Mouse (Mus musculus): ENCODE data around the gene Riox2.
"Not testable (repeated sequence)": the region's sequence is repeated elsewhere in the genome, so short reads cannot be mapped to it uniquely, and the experiment has no call there.

Gene Riox2

DNA sequence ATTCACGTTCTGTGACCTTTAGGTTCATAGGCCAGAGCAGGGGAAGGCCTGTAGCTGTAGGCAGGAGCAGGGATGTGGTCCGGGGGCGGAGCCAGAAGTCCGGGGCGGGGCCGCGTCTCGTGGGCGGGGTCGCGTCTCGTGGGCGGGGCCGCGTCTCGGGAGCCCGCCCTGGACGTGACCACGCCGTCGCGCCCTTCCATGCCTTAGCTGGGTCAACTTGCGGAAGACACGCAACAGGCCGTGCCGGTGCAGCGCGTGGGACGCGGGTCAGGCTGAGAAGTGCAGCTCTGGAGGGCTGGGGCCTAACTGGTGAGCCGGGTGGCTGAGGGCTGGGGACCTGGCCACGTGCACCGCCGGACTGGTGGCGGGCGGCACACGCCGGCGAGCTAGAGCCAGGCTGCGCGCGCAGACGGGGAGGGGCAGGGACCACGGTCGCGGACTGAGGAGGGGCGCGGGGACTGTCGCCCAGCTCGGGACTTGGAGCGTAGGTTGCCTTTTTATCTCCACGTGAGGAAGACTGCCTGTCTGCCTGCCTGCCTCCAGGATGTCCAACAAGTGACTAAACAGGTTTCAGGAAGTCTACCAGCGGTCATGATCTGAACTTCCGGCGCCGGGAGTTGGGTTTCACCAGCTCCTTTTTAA lies at the start of gene Riox2:
Riox2 (plus strand) TSS at position 139 of the 642 bp plus-strand sequence.
- peak; percentile 47 for DNase-seq

DNA sequence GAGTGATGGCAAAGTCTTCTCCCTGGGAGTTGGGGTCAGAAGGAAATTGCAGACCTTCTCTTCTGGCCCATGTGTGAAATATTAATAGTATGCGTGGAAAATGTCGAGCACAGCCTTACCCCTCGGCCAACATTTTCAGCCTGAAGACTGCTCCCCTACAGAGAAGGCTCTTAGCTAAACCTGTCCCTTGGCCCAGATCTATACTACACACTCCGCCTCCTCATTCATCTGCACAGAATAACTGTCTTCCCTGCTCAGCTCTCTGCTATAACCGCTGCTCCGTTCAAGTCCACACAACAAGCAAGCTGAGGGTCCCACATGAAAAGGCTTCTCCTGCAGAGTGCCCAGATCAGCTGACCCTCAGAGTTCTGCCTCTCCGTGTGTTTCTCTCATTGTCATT lies 43.6 kb upstream of the Riox2 start:
- DNase-seq, result no peak

- DNase-seq, result no peak
These were observed 38.4 kb upstream of the Riox2 start for GRCm38 (mm10) chr16:59433181-59433580.

DNA sequence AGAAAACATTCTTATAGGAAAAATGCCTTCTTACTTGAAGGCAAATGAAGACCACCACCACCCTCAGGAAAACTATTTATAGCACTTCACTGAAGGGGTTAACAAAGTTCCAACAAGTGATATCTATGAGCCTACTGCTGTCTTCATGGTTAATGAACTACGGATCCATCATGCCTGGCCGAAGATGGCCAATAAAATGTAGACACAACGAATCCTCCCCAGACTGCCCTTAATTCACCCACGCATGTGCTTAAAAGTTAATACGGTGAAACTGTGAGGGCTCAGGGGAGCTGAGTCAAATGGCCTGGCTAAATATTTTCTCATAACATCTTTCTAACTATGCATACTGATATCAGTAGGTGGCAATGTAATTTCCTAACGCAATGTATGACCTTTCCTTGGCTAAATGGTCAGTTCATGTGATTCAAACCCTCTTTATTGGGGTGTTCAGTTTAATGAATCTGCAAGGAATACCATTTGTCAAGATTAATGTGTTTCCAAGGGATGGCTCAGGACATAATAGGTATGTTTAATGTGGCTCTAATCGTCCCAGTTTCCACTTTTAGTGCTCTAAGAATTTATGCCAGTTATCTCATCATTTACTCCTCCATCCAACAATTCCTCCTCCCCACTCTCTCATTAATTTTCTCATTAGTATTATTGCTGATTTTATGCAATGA lies 26.6 kb upstream of the Riox2 start:
- no peak for DNase-seq

DNA sequence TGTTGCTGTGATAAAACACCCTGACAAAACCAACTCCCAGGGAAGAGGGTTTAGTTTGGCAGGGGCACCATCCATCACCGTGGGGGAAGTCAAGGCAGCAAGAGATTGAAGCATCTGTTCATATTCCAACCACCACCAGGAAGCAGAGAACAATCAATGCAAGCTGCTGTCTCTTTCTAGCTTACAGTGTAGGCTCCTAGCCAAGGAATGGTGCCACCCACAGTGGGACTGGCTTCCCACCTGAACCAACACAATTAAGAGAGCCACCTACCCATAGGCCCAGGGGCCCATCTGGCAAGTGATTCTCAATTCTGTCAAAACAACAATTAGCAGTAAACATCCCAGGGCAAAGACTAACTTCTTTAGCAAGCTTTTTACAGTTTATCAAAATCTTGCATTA lies 23.4 kb upstream of the Riox2 start:
- no peak for DNase-seq

GRCm38 (mm10) chr16:59449092-59449491 lies 22.5 kb upstream of the Riox2 start:
- no peak for DNase-seq

GRCm38 (mm10) chr16:59451813-59452212 lies 19.8 kb upstream of the Riox2 start:
- no peak for DNase-seq

DNA sequence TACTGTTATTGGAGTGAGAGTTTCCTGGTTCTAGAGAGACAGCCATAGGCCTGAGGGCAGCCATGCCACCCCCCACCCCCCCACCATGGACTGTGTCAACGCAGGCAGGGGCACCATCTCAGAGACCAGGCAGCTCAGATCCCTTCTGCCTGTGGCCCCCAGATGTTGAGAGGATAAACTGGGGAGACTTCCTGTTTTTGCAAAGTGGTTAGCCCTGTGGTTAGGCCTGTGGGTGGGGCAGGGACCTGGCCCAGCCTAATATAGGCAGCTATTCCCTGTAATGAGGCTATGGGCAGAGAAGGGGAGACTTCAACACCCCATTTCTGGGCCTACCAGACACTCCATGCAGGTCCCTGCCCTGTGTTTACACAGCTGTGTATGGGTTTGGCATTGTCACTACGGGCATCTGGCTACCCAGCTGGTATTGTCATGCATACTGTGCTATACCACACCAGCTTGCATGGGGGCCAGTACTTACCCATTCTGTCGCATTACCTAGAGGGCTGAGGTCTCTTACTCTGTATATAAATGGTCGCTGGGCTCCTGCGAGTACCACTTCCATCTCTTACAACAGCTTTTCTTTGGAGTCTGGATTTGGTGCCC lies 12.2 kb upstream of the Riox2 start:
- DNase-seq, result not testable (repeated sequence)

GRCm38 (mm10) chr16:59463567-59463966 lies 8.0 kb upstream of the Riox2 start:
- no peak for DNase-seq

DNA sequence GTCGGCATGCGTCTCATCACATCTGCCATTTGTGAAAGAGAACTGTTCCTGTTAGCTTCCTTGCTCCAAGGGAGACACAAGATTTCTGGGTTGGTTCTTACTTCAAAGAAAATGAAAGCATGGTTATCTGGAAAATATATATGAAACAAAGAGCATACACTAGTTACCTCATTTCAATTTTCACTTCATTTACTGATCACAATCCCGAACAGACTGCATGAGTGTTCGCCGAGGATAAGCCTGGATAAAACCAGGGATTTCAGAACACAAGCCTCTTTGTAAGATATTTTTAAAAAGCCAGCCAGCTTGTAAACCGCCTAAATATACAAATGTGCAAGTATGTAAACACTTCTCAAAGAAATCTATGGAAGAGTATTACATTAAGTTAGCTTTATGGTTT lies 7.6 kb upstream of the Riox2 start:
- DNase-seq, result no peak

DNA sequence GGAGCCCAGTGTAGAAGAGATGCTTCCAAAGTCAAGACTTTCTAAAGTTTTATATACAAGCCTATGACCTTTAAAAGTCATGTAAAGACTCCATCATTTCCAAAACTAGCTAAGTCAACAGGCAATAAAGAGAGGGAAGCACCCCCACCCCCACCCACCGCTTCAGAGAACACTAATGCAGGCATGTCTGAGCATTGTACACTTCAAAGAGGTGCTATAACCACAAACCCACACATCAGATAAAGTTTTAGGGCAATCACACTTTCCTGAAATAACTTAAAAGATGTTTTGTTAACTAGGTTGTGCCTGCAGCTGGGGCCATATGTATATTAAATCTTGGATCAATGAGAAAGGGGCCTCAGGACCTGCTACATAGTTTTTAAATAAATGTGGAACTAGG lies 1.7 kb upstream of the Riox2 start:
- DNase-seq, result no peak

GRCm38 (mm10) chr16:59472546-59472945 lies 971 bp downstream of the Riox2 start:
- no peak for DNase-seq

DNA sequence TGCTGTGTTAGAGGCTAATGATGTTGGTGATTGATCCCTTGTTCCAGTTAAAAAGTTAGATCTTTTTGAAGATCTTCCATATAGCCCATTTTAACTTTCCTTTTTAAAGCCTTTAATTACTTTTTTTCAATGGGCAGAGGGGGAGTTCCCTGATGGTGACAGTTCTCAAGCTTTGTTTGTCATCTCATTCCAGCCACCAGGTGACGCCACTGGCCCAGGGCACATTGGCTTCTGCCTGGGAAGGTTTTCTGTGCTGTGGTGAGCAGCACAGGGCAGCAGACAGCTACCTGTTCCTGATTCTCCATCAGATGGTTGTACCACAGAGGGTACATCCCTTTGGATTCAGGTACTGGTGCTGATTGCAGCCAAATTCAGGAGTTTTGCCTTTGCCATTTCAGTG lies 3.2 kb downstream of the Riox2 start:
- DNase-seq, result peak; percentile 9

DNA sequence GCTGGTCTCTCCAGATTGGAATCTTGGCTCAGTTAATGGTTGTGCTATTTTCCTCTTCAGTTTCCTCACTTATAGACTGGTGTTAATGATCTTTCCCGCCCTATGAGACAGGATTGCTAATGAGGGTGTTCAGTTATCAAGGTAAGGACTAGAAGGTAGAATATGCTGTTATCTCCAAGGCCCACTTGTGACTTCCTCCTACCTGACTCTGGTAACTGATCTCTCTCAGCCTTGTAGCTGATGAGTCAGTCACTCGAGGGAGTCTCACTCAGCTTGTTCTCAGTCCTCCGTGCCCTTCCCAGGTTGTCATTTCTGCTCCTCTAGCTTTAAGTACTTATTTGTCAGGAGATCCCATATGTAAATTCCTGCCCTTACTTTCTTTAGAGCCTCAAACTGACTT lies 6.4 kb downstream of the Riox2 start:
- DNase-seq, result no peak

DNA sequence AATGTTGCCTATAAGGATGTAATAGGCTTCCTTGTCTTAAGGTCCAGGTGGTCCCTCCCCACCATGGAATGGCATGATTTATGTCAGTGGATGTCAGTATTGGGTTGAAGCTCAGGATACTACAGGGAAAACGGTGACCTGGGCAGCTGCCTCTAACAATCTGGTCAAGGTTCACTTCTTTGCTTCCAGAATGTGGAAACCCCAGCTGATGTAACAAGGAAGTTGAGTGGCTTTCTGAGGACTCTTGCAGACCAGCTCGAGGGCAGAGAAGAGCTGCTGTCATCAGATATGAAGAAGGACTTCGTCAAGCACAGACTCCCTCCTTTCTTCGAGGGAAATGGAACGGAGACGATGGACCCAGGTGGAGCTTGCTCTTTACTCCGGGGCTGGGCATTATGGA lies 15.7 kb downstream of the Riox2 start:
- DNase-seq, result no peak

DNA sequence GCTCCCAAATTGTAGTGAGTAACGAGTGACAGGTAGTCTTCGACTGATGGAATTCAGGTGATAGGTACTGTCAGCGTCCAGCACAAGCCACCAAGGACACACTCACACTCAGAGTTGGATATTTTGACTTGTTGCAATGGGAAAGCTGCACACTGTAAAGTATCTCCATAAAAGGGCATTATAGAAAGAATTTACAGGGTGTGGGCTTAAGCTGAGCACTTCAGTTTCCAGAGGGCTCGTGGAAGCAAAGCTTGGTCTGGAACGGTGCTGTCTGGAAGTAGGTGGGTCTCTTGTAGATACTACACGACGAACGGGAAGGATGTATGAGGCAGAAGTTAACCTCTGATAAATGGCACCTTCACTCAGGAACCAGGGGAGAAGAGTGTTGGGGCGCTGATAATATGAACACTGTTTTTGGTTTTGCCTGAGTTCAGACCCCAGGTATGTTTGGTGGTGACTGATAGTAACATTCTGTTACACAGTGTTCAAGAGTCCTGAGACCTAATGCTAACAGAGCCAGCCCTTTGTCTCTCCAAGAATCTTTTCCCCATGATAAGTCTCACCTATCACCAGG lies 16.5 kb downstream of the Riox2 start:
- no peak for DNase-seq

DNA sequence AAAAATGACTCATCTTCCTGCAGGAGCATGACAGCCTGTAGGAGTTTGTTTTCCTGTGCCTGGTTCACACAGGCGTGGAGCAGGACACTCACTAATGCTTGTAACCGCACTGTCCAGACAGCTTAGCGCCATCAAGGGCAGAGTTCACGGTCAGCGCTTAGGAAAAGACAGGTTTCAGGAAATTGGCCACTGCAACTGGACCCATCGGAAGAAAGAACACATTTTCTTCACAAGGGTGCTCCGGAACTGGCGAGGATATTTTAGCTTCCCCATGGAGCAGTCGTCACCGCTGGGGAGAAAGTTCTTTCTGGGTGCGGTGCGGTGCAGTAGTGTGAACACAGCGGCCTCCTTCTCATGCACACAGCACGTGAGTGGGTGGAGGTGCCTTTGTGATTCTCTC lies 21.6 kb downstream of the Riox2 start:
- DNase-seq, result no peak

DNA sequence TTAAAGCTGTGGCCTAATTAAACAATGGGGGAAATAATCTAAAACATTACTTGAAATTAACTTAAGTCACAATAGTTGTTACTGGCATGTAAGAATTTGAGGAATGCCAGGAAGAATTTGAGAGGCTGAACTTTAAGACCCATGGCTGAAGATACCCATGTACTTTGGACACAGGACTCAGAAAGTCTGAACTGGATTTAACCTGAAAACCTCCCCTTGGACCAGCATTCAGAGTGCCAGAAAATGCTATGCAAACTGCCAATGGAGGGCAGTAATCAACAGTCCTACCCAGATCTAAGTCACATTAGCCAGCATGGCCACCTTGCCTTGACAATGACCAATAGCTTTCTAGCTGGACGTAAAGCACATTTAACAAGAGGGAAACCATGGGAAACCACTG lies 26.4 kb downstream of the Riox2 start:
- DNase-seq, result no peak

DNA sequence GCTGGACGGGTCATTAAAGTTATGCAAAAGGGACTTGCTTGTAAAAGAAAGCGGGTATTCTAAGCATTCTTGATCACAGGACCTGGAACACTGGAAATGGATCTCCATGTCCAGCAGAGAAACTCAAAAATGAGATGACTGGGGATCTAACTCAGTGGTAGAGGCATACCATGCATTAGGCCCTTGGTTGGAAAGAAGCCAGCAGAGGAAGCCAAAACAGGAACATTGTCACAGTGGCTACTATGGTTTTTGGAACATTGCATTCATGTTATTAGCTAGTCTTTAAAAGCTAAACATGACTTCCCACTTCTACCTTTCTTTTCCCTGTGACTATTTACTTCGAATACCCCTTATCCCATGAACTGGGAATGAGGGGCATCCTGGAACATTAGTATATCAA lies 27.6 kb downstream of the Riox2 start:
- DNase-seq, result no peak

GRCm38 (mm10) chr16:59509830-59510229 lies 38.3 kb downstream of the Riox2 start:
- DNase-seq, result no peak

DNA sequence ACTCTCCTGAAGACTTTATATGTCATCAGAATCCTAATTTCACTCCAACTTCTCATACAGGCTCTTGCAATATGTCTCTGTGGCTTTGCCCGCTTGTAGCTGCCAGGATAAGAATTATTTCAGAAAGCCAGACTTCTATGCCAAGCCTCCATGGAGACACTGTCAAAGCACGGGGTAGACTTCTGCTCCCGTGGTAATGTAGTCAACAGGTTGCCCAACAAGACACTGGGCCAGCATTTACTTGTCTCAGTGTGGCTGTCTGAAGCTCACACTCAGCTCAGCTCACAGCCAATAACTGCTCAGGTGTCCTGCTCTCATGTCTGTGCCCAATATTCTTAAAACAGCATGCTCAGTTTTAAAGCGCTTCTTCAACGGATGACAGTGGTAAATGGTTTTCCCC lies 43.6 kb downstream of the Riox2 start:
- DNase-seq, result no peak

DNA sequence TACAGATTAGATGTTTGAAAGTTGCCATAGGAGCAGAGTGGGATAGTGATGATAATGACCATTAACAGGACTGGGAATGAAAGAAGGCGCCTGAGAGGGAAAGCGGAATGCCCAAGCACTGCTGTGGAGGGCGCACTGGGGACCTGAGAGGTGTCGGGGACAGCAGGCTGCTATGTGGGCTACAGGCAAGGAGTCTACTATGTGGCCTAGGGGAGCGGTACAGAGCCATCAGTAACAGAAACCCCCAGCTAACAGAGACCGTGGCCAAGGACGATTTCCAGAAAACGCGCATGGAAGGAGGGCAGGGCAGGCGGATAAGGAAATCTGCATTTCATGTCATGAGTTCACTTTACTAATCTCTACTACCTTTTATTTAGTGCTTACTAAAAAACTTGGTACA lies 45.4 kb downstream of the Riox2 start:
- DNase-seq, result no peak

GRCm38 (mm10) chr16:59517447-59518219 lies 46.1 kb downstream of the Riox2 start:
- no peak for DNase-seq
